Mouse (Mus musculus): ENCODE data around the gene Ctsh.
"Not testable (repeated sequence)": the region's sequence is repeated elsewhere in the genome, so short reads cannot be mapped to it uniquely, and the experiment has no call there.

DNA sequence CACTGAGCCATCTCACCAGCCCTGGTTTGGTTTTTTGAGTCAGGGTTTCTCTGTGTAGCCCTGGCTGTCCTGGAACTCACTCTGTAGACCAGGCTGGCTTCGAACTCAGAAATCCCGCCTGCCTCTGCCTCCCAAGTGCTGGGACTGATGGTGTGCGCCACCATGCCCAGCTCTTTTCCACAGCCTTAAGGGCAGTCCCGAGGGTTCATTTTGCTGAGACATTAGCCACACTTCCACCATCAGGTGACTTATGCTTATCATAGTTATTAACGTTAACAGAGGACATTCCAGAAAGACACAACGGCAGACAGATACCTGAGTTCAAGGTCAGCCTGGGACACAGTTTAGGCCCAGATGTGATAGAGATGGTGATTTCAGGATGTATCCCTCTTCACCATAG is 28.0 kb downstream of the Ctsh start:
- not testable (repeated sequence) for TF ChIP-seq CTCF (IDR thresholded peaks at IDR 0.05; ENCODE audit: low read depth); EP300 (optimal IDR thresholded peaks at IDR 0.05)
